Mouse (Mus musculus) CH12.LX (cell line): ENCODE data around the gene Grin2c.

Experiments used
- CTCF ChIP-seq, 2 experiments: IDR thresholded peaks in 1 of 2; conservative IDR thresholded peaks in 1 of 2; 2 replicates each; pipeline ENCODE4 v1.5.1; 2011 to 2012; ENCODE audit warnings: low read depth in 2 of 2, low read length in 2 of 2, improper control_type of control experiment in 1 of 2, inconsistent platforms in 1 of 2, mild to moderate bottlenecking in 1 of 2, moderate library complexity in 1 of 2
- EP300 ChIP-seq: IDR thresholded peaks from 2 replicates; pipeline ENCODE4 v1.6.1; 2011; ENCODE audit warnings: low read length, improper control_type of control experiment
- ETS1 ChIP-seq: conservative IDR thresholded peaks from 2 replicates; pipeline ENCODE4 v1.6.1; 2012; ENCODE audit warnings: low read depth, mild to moderate bottlenecking, inconsistent platforms, low read length, improper control_type of control experiment, moderate library complexity
- IRF4 ChIP-seq: IDR thresholded peaks from 2 replicates; pipeline ENCODE4 v1.6.1; 2014; ENCODE audit warnings: low read depth, mild to moderate bottlenecking, inconsistent platforms, low read length, improper control_type of control experiment
- JUND ChIP-seq: conservative IDR thresholded peaks from 2 replicates; pipeline ENCODE4 v1.6.1; 2011; ENCODE audit warnings: low read depth, low read length, improper control_type of control experiment
- MAFK ChIP-seq: IDR thresholded peaks from 2 replicates; pipeline ENCODE4 v1.6.1; 2011; ENCODE audit warnings: low read length, improper control_type of control experiment; ENCODE audit not compliant: insufficient replicate concordance
- MAX ChIP-seq: IDR thresholded peaks from 2 replicates; pipeline ENCODE4 v1.6.1; 2011; ENCODE audit warnings: low read length, improper control_type of control experiment
- POLR2A ChIP-seq: IDR thresholded peaks from 2 replicates; pipeline ENCODE4 v1.6.1; 2011; ENCODE audit warnings: low read depth, mild to moderate bottlenecking, improper control_type of control experiment, low read length
- USF1 ChIP-seq: IDR thresholded peaks from 2 replicates; pipeline ENCODE4 v1.6.1; 2014; ENCODE audit warnings: low read depth, mild to moderate bottlenecking, inconsistent platforms, low read length, improper control_type of control experiment

DNA sequence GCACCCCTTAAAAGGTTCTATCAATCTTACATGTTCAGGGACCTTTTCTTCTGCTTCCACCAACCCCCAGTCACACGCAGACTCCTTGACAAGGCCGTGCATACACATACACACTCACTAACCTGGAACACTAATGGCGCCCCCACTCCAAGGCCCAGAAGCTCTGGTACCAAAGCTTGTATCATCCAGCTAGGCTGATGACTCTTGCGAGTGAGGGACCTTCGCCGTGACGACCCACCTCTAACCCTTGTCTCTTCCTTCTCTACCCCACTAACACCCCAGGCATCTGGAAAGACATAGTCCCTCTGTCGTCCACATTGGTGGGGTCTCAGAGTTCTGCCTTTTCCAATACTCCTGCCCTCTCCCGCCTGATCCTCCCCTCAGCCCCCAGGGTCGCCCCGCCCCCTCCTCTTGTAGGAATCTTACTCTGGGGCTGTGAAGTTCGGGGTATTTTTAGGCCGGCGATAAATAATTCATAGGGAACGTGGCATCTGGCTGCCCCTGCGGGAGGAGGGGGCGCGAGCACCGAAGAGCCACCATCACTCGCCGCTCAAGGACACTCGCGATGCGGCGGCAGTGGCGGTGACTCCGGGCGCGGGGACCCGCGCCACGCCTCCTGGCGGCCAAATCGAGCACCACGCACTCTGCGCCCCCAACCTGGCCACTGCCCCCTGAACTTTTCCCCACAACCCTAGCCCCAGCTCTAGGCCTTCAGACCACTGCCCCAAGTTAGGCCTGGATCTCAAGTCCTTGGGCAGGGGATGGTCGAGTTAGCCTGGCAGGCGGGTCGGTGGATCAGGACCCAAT lies 2.0 kb downstream of the Grin2c start:
- no peak for TF ChIP-seq MAFK
- TF ChIP-seq CTCF (conservative IDR thresholded peaks at IDR 0.05 in 1 of 2, IDR thresholded peaks at IDR 0.05 in 1 of 2; ENCODE audit: low read depth in 2 of 2, low read length in 2 of 2), result peak in 1 of 2 experiments; percentile 81; a peak in 2 of 4 replicates
- TF ChIP-seq USF1, result no peak
- TF ChIP-seq JUND, result no peak
- no peak for TF ChIP-seq IRF4
- TF ChIP-seq EP300, result no peak
- no peak for TF ChIP-seq MAX
- no peak for TF ChIP-seq ETS1
- TF ChIP-seq POLR2A, result no peak
